Mouse (Mus musculus): ENCODE data around the gene Acvrl1. TPM values are rescaled to one million over a fixed set of nuclear protein-coding genes. Genes with fewer than 3 reads are reported as not detected.
A peak's percentile ranks its signal among the peaks of the same experiment; 100 is the strongest.

Gene Acvrl1
- polyA plus RNA-seq, 1 experiment from 2014 or later: 5.2 TPM

DNA sequence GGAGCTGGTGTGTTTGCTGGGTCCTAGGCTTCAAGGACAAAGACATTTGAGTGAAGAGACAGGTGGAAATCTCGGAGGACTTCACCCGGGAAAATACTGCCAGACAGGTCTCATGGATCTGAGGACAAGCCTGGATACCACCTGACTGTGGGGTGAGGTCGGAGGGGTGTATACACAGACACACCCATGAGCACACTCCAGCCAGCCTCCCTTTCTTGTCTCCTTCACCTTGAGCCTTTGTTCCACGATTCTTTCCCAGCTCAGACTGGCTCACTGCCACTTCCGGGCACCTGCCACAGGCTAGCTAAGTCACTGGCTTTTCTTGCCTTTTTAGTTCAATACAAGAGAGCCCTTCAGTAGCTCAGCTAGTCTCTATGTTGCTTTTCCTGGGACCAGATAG is 36.0 kb downstream of the Acvrl1 start:
- Histone ChIP-seq H3K9me3 (ENCODE audit: control insufficient read depth, low read length) (no peaks in the 10 kb centered on the region), H3K9ac (ENCODE audit: low read length) (no peak overlapping the region), H3K4me1 (ENCODE audit: control insufficient read depth, insufficient read depth, low read length) (0 out of 2 replicates have a peak, but pooled peaks cover 7% of the 10 kb centered on the region), H3K27me3 (ENCODE audit: control insufficient read depth, insufficient read depth, low read length) (no peaks in the 10 kb centered on the region), H3K36me3 (ENCODE audit: control insufficient read depth, insufficient read depth, low read length) (no peaks in the 10 kb centered on the region), H3K27ac (ENCODE audit: low read depth, low read length) (no peak overlapping the region), H3K4me2 (ENCODE audit: low read depth) (no peak overlapping the region), H3K4me3 (ENCODE audit: low read depth, low read length) (no peak overlapping the region)
- WGBS: 58% methylated on average over 5 of the region's 5 CpGs
- DNase-seq (ENCODE audit: low spot score) (no peak), ATAC-seq (ENCODE audit: insufficient read depth, low FRiP score, low TSS enrichment) (no peak)

DNA sequence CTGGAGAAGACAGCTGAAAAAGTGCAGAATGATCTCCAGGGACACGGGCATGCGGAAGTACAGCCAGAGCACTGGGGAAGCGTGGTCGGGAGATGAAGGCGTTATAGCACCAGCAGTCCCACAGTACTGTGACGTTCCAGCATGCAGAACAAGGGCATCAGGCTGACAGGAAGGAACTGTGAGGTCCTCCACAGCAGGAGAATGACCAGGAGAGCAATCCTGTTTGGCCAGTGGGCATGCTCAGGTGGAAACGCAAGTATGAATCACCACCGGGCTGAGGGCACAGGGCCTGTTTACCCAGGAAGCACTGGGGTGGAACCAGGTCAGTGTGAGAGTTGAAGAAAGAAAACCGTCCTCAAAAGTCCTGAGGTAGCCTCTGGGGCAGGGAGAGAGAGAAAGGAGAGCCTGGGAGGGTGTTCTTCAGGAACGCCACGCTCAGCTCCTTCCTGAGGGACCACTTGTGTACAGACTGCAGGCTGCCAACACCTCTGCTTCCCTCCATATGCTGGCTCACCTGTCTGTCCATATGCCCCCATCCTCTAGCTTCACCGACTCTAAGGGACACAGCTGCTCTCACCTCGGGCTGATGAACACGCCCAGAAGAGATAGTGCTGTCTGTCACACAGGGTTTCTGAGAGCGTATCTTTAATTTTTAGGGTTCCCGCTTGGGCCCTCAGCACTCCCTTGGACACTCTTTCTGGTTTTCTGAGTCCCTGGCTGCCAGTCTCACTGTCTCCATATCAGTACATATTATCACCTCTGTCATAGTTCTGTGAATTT is 37.5 kb downstream of the Acvrl1 start:
- Histone ChIP-seq H3K27ac (ENCODE audit: low read depth, low read length) (no peak overlapping the region), H3K4me3 (ENCODE audit: low read depth, low read length) (no peak overlapping the region), H3K4me2 (ENCODE audit: low read depth) (no peak overlapping the region), H3K27me3 (ENCODE audit: control insufficient read depth, insufficient read depth, low read length) (no peaks in the 10 kb centered on the region), H3K4me1 (ENCODE audit: control insufficient read depth, insufficient read depth, low read length) (0 out of 2 replicates have a peak, but pooled peaks cover 3% of the 10 kb centered on the region), H3K9ac (ENCODE audit: low read length) (no peak overlapping the region), H3K36me3 (ENCODE audit: control insufficient read depth, insufficient read depth, low read length) (no peaks in the 10 kb centered on the region), H3K9me3 (ENCODE audit: control insufficient read depth, low read length) (no peaks in the 10 kb centered on the region)
- 71% methylated on average over 16 of the region's 16 CpGs for WGBS
- DNase-seq (ENCODE audit: low spot score) (no peak), ATAC-seq (ENCODE audit: insufficient read depth, low FRiP score, low TSS enrichment) (no peak)

DNA sequence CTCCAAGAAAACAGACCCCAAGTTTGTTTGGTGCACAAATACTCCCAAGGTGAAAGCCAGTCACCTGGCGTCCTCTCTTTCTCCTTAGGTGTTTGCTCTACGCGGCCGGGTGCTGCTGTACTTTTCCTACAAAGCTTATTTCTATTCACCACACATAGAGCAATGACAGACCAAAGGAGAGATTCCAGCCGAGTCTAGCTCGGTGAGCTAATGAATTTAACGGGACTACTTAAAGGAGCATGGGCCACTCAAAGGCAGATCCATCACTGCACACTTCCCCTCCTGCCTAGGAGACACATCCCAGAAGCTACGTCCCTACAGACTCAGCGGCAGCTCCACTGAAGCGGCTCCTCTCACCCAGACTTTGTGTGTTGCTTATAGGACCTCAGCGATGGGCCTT is 39.2 kb downstream of the Acvrl1 start:
- H3K27ac ChIP-seq (ENCODE audit: low read depth, low read length): no peak overlapping the region
- no peak overlapping the region for H3K9ac ChIP-seq (ENCODE audit: low read length)
- H3K36me3 ChIP-seq (ENCODE audit: control insufficient read depth, insufficient read depth, low read length): no peaks in the 10 kb centered on the region
- 77% methylated on average over 11 of the region's 11 CpGs for WGBS
- DNase-seq (ENCODE audit: low spot score): no peak
- no peaks in the 10 kb centered on the region for H3K27me3 ChIP-seq (ENCODE audit: control insufficient read depth, insufficient read depth, low read length)
- H3K4me1 ChIP-seq (ENCODE audit: control insufficient read depth, insufficient read depth, low read length): 0 out of 2 replicates have a peak, but pooled peaks cover 2% of the 10 kb centered on the region
- H3K9me3 ChIP-seq (ENCODE audit: control insufficient read depth, low read length): no peaks in the 10 kb centered on the region
- ATAC-seq (ENCODE audit: insufficient read depth, low FRiP score, low TSS enrichment): no peak
- no peak overlapping the region for H3K4me3 ChIP-seq (ENCODE audit: low read depth, low read length)
- H3K4me2 ChIP-seq (ENCODE audit: low read depth): no peak overlapping the region

DNA sequence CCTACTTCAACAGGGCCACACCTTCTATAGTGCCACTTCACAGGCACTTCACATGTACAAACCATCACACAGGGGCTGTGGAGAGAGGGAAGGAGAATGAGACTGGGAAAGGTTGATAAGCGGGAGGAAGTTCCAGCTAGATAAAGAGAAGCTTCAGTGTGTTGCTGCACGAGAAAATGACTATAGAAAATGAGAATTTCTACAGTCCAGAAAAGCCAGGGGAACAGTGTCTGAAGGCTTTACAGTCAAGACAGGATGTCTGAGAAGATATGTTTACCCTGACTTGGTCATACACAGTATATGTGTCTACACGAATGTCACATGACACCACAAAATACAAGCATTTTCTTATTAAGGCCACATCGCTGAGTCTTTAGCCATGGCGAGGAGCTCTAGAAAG is 41.6 kb downstream of the Acvrl1 start:
- H3K4me1 ChIP-seq (ENCODE audit: control insufficient read depth, insufficient read depth, low read length): peaks cover 4% of the 10 kb centered on the region; the same call in 1 of the 2 replicates
- H3K4me3 ChIP-seq (ENCODE audit: low read depth, low read length): no peak overlapping the region
- WGBS: 93% methylated on average over 5 of the region's 5 CpGs
- H3K9ac ChIP-seq (ENCODE audit: low read length): no peak overlapping the region
- DNase-seq (ENCODE audit: low spot score) (no peak), ATAC-seq (ENCODE audit: insufficient read depth, low FRiP score, low TSS enrichment) (no peak)
- H3K36me3 ChIP-seq (ENCODE audit: control insufficient read depth, insufficient read depth, low read length): no peaks in the 10 kb centered on the region
- no peaks in the 10 kb centered on the region for H3K27me3 ChIP-seq (ENCODE audit: control insufficient read depth, insufficient read depth, low read length)
- H3K27ac ChIP-seq (ENCODE audit: low read depth, low read length): no peak overlapping the region
- H3K4me2 ChIP-seq (ENCODE audit: low read depth): no peak overlapping the region
- H3K9me3 ChIP-seq (ENCODE audit: control insufficient read depth, low read length): no peaks in the 10 kb centered on the region

DNA sequence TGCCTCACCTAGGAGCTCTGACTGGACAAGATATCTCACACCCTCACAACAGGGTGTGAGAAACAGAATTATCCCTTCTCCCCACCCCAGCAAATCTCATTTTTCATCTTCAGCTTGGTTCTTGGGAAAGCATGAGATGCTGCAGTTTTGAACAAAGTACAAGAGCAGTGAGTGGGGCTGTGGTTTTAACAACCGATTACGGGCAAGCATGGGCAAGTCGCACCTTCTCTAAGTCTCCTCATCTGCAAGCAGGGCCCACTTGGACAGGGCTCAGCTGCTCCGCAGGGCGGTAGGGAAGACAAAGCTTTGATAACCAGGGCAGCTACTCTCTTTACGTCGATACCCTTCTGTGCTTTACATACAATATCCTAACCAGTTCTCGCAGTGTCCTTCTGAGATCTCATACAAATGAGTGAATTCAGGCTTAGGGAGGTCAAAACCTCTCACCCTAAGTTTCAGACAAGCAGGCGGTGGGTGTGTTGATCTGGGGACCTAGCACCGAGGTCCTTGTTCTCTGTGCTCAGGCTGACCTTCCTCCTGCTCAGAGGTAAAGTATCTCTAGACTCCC is 42.2 kb downstream of the Acvrl1 start:
- DNase-seq (ENCODE audit: low spot score) (no peak), ATAC-seq (ENCODE audit: insufficient read depth, low FRiP score, low TSS enrichment) (no peak)
- H3K4me2 ChIP-seq (ENCODE audit: low read depth): no peak overlapping the region
- no peaks in the 10 kb centered on the region for H3K9me3 ChIP-seq (ENCODE audit: control insufficient read depth, low read length)
- 78% methylated on average over 10 of the region's 10 CpGs for WGBS
- H3K27me3 ChIP-seq (ENCODE audit: control insufficient read depth, insufficient read depth, low read length): no peaks in the 10 kb centered on the region
- H3K36me3 ChIP-seq (ENCODE audit: control insufficient read depth, insufficient read depth, low read length): no peaks in the 10 kb centered on the region
- H3K27ac ChIP-seq (ENCODE audit: low read depth, low read length): no peak overlapping the region
- H3K4me1 ChIP-seq (ENCODE audit: control insufficient read depth, insufficient read depth, low read length): peaks cover 5% of the 10 kb centered on the region
- no peak overlapping the region for H3K4me3 ChIP-seq (ENCODE audit: low read depth, low read length)
- no peak overlapping the region for H3K9ac ChIP-seq (ENCODE audit: low read length)

DNA sequence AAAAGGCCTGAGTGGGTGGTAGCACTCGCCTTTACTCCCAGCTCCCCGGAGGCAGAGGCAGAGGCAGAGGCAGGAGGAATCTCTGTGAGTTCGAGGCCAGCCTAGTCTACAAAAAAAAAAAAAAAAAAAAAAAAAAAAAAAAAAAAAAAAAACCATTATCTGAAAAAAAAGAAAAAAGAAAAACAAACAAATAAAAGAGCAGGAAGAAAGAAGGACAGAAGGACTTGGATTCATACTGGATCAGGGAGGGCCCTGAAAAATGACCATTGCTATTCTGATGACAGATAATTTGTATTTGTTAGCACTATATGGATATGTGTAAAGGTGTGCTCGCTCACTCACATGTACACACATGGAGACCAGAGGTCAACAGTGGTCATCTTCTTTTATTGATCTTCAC is 43.0 kb downstream of the Acvrl1 start:
- H3K27ac ChIP-seq (ENCODE audit: low read depth, low read length): no peak overlapping the region
- DNase-seq (ENCODE audit: low spot score) (no peak), ATAC-seq (ENCODE audit: insufficient read depth, low FRiP score, low TSS enrichment) (no peak)
- H3K9ac ChIP-seq (ENCODE audit: low read length): no peak overlapping the region
- no peak overlapping the region for H3K4me2 ChIP-seq (ENCODE audit: low read depth)
- H3K4me3 ChIP-seq (ENCODE audit: low read depth, low read length): no peak overlapping the region
- no peaks in the 10 kb centered on the region for H3K36me3 ChIP-seq (ENCODE audit: control insufficient read depth, insufficient read depth, low read length)
- 81% methylated on average over 4 of the region's 4 CpGs for WGBS
- H3K4me1 ChIP-seq (ENCODE audit: control insufficient read depth, insufficient read depth, low read length): peaks cover 10% of the 10 kb centered on the region
- H3K27me3 ChIP-seq (ENCODE audit: control insufficient read depth, insufficient read depth, low read length): no peaks in the 10 kb centered on the region
- no peaks in the 10 kb centered on the region for H3K9me3 ChIP-seq (ENCODE audit: control insufficient read depth, low read length)

DNA sequence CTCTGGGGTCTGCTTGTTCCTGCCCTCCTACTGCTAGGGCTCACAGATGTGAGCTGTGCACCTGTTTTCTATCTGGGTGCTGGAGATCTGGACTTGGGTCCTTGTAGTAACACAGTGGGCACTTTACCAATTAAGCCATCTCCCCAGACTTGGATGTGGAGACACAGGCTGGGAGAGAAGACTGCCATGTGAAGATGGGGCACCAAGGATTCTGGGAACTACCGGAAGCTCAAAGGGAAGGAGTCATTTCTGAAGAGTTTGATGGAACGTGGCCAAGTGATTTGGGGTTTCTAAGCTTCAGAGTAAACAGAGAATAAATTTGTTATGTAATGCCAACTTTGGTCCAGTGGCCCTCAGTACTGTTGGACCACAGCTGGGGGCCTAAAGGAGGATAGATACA is 43.7 kb downstream of the Acvrl1 start:
- Histone ChIP-seq H3K27ac (ENCODE audit: low read depth, low read length) (no peak overlapping the region), H3K27me3 (ENCODE audit: control insufficient read depth, insufficient read depth, low read length) (no peaks in the 10 kb centered on the region), H3K4me2 (ENCODE audit: low read depth) (no peak overlapping the region), H3K4me1 (ENCODE audit: control insufficient read depth, insufficient read depth, low read length) (peaks cover 11% of the 10 kb centered on the region), H3K36me3 (ENCODE audit: control insufficient read depth, insufficient read depth, low read length) (no peaks in the 10 kb centered on the region), H3K9ac (ENCODE audit: low read length) (no peak overlapping the region), H3K9me3 (ENCODE audit: control insufficient read depth, low read length) (no peaks in the 10 kb centered on the region), H3K4me3 (ENCODE audit: low read depth, low read length) (no peak overlapping the region)
- DNase-seq (ENCODE audit: low spot score): no peak
- 92% methylated on average over 2 of the region's 2 CpGs for WGBS
- no peak for ATAC-seq (ENCODE audit: insufficient read depth, low FRiP score, low TSS enrichment)

DNA sequence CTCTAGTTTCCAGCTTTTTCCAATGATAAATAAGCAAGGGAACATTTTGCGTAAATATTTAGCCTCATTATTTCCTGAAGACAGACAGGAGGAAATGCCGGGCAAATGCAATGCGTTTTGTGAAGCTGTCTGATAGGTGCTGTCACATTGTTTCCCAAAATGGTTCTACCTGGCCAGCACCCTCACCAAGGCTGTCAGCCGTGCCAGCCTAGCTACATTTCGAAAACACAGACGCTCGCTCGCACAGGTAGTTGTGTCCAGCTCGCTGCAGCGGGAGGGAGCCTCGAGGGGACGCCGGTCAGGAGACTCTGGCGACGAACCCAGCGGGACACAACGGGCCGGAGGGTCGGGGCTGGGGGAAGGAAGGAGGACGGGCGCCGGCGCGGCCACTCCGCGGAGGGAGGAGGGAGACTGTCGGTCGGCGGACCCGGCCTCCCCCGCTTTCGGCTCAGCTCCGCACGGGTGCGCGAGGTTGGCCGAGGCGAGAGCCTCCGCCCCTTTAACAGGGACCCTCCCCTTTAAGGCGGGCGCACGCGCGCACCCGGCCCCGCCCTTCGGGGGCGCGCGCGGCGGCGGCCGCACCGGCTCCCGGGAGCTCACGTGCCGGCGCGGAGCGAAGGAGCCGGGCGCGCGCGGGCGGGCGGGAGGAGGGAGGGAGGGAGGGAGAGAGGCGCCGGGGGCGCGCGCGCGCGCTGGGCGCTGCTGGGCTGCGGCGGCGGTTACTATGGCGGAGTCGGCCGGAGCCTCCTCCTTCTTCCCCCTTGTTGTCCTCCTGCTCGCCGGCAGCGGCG is 45.3 kb downstream of the Acvrl1 start, which contains the start of gene Acvr1b:
TSS of gene Acvr1b (plus strand) at position 647 of the 791 bp plus-strand sequence.
- Histone ChIP-seq H3K4me1 (ENCODE audit: control insufficient read depth, insufficient read depth, low read length) (peaks cover 11% of the 10 kb centered on the region), H3K27ac (ENCODE audit: low read depth, low read length) (peak within 1 kb of the TSS; percentile 75; the same call in 1 of the 2 replicates), H3K27me3 (ENCODE audit: control insufficient read depth, insufficient read depth, low read length) (no peaks in the 10 kb centered on the region), H3K4me3 (ENCODE audit: low read depth, low read length) (peak within 1 kb of the TSS; percentile 93), H3K9ac (ENCODE audit: low read length) (peak within 1 kb of the TSS; percentile 92), H3K4me2 (ENCODE audit: low read depth) (peak within 1 kb of the TSS; percentile 95), H3K36me3 (ENCODE audit: control insufficient read depth, insufficient read depth, low read length) (no peaks in the 10 kb centered on the region), H3K9me3 (ENCODE audit: control insufficient read depth, low read length) (no peaks in the 10 kb centered on the region)
- DNase-seq (ENCODE audit: low spot score) (peak; percentile 95), ATAC-seq (ENCODE audit: insufficient read depth, low FRiP score, low TSS enrichment) (peak; percentile 88)
- WGBS: 2% methylated on average over 23 of the region's 87 CpGs

Measured in neural tube, embryonic 11.5 days (tissue).